Mouse (Mus musculus) T-helper 1 cell (primary cell): ENCODE measurements at regions not wholly inside any gene's neighbourhood (a gene's known extent, or its start where the extent isn't known, plus 50 kb on each side); places are given as distances from the start of the nearest gene placed in this dataset.

ENCODE experiments used
- in situ Hi-C: fragments of 300-600 bp; cut with MboI, MseI; formaldehyde crosslinking; loops from one replicate; pipeline ENCODE4 v1.15.1; 2025; ENCODE audit warnings: high pct_unique_total_duplicates

GRCm38 (mm10) chr6:99899704-99900103, 173.5 kb upstream of the Prok2 start:
- in situ Hi-C loops = no loop called here

GRCm38 (mm10) chr6:99898077-99898476, 171.9 kb upstream of the Prok2 start:
- in situ Hi-C loops = no loop called here

- in situ Hi-C loops = no loop called here
Measured at GRCm38 (mm10) chr6:99895558-99895957, 169.4 kb upstream of the Prok2 start.

- in situ Hi-C loops = no loop called here
Measured at GRCm38 (mm10) chr6:99893936-99894335, 167.7 kb upstream of the Prok2 start.

- in situ Hi-C loops = no loop called here
Measured at GRCm38 (mm10) chr6:99892204-99892603, 166.0 kb upstream of the Prok2 start.

GRCm38 (mm10) chr6:99891790-99892189, 165.6 kb upstream of the Prok2 start:
- in situ Hi-C loops = no loop called here

- in situ Hi-C loops = no loop called here
Measured at GRCm38 (mm10) chr6:99890805-99891204, 164.6 kb upstream of the Prok2 start.

- in situ Hi-C loops = no loop called here
Measured at GRCm38 (mm10) chr6:99889055-99889454, 162.9 kb upstream of the Prok2 start.

GRCm38 (mm10) chr6:99887904-99888303, 161.7 kb upstream of the Prok2 start:
- in situ Hi-C loops = no loop called here

- in situ Hi-C loops = no loop called here
Measured at GRCm38 (mm10) chr6:99884755-99885154, 158.6 kb upstream of the Prok2 start.

GRCm38 (mm10) chr6:99884054-99884453, 157.9 kb upstream of the Prok2 start:
- in situ Hi-C loops = no loop called here

- in situ Hi-C loops = no loop called here
Measured at GRCm38 (mm10) chr6:99881606-99882005, 155.4 kb upstream of the Prok2 start.

GRCm38 (mm10) chr6:99874852-99875251, 148.7 kb upstream of the Prok2 start:
- in situ Hi-C loops = no loop called here

GRCm38 (mm10) chr6:99874029-99874428, 147.8 kb upstream of the Prok2 start:
- in situ Hi-C loops = no loop called here

- in situ Hi-C loops = no loop called here
Measured at GRCm38 (mm10) chr6:99866061-99866460, 139.9 kb upstream of the Prok2 start.

GRCm38 (mm10) chr6:99864949-99865348, 138.8 kb upstream of the Prok2 start:
- in situ Hi-C loops = no loop called here

- in situ Hi-C loops = no loop called here
Measured at GRCm38 (mm10) chr6:99863418-99863817, 137.2 kb upstream of the Prok2 start.

- in situ Hi-C loops = no loop called here
Measured at GRCm38 (mm10) chr6:99857411-99857810, 131.2 kb upstream of the Prok2 start.

GRCm38 (mm10) chr6:99853716-99854115, 127.5 kb upstream of the Prok2 start:
- in situ Hi-C loops = no loop called here

GRCm38 (mm10) chr6:99850706-99851105, 124.5 kb upstream of the Prok2 start:
- in situ Hi-C loops = no loop called here

GRCm38 (mm10) chr6:99845508-99845846, 119.3 kb upstream of the Prok2 start:
- in situ Hi-C loops = no loop called here

- in situ Hi-C loops = no loop called here
Measured at GRCm38 (mm10) chr6:99844775-99845507, 118.7 kb upstream of the Prok2 start.

GRCm38 (mm10) chr6:99843507-99843906, 117.3 kb upstream of the Prok2 start:
- in situ Hi-C loops = no loop called here

- in situ Hi-C loops = no loop called here
Measured at GRCm38 (mm10) chr6:99842723-99843122, 116.5 kb upstream of the Prok2 start.
